Mouse (Mus musculus) E14TG2a.4 (cell line): Measurements from ENCODE around the gene Gm44503.

Experiments
- H3K27me3 ChIP-seq: 2 replicates; pipeline ENCODE4 v1.6.1; 2014; ENCODE audit warnings: low read length, control low read depth; ENCODE audit not compliant: insufficient read depth
- H3K36me3 ChIP-seq: 2 replicates; pipeline ENCODE4 v1.6.1; 2014; ENCODE audit warnings: low read length, control low read depth; ENCODE audit not compliant: insufficient read depth
- H3K4me1 ChIP-seq: replicated peaks from 2 replicates; pipeline ENCODE4 v1.6.1; 2014; ENCODE audit warnings: low read depth, low read length, control low read depth
- H3K4me3 ChIP-seq: replicated peaks from 2 replicates; pipeline ENCODE4 v1.5.1; 2014; ENCODE audit warnings: mild to moderate bottlenecking, low read length
- H3K9me3 ChIP-seq: 2 replicates; pipeline ENCODE4 v1.6.1; 2014; ENCODE audit warnings: low read length, control low read depth
- CTCF ChIP-seq: conservative IDR thresholded peaks from 2 replicates; pipeline ENCODE4 v1.5.1; 2014; ENCODE audit warnings: low read length
- NANOG ChIP-seq: IDR thresholded peaks from 2 replicates; pipeline ENCODE4 v1.6.1; 2014; ENCODE audit warnings: borderline replicate concordance, low read length, mixed read lengths
- POU5F1 ChIP-seq: IDR thresholded peaks from 2 replicates; pipeline ENCODE4 v1.6.1; 2014; ENCODE audit warnings: low read length, borderline replicate concordance

Gm44503 gene

GRCm38 (mm10) chr9:72961959-72962358, 3.3 kb downstream of the Gm44503 start:
- TF ChIP-seq POU5F1 (no peak), CTCF (no peak), NANOG (no peak)
- no peaks in the 10 kb centered on the region for H3K9me3 ChIP-seq
- H3K36me3 ChIP-seq: no peaks in the 10 kb centered on the region

GRCm38 (mm10) chr9:72968349-72969061, 9.9 kb downstream of the Gm44503 start:
- Histone ChIP-seq H3K4me1 (peaks cover 20% of the 10 kb centered on the region), H3K9me3 (peaks cover 5% of the 10 kb centered on the region; the same call in 1 of the 2 replicates), H3K27me3 (no peaks in the 10 kb centered on the region), H3K36me3 (no peaks in the 10 kb centered on the region), H3K4me3 (no peak overlapping the region)
- TF ChIP-seq CTCF (peak; percentile 55), POU5F1 (no peak), NANOG (no peak)

More at GRCm38 (mm10) chr9:72961959-72962358, 3.3 kb downstream of the Gm44503 start:
- Histone ChIP-seq H3K4me3 (peak overlapping the region; percentile 35), H3K4me1 (peaks cover 48% of the 10 kb centered on the region), H3K27me3 (no peaks in the 10 kb centered on the region)

- H3K4me1 ChIP-seq: peaks cover 23% of the 10 kb centered on the region
- no peaks in the 10 kb centered on the region for H3K27me3 ChIP-seq
- no peaks in the 10 kb centered on the region for H3K36me3 ChIP-seq
- TF ChIP-seq POU5F1: no peak
- no peak for TF ChIP-seq NANOG
- TF ChIP-seq CTCF: peak; percentile 43
- 0 out of 2 replicates have a peak overlapping the region, but pooled peaks have one; percentile 32 for H3K4me3 ChIP-seq
- H3K9me3 ChIP-seq: peaks cover 5% of the 10 kb centered on the region; the same call in 1 of the 2 replicates
These were observed 11.2 kb downstream of the Gm44503 start for GRCm38 (mm10) chr9:72969874-72970273.

- TF ChIP-seq POU5F1 (no peak), NANOG (no peak), CTCF (no peak)
- Histone ChIP-seq H3K4me3 (no peak overlapping the region), H3K27me3 (no peaks in the 10 kb centered on the region), H3K4me1 (peaks cover 23% of the 10 kb centered on the region), H3K36me3 (no peaks in the 10 kb centered on the region), H3K9me3 (peaks cover 8% of the 10 kb centered on the region; the same call in 1 of the 2 replicates)
These were observed 13.8 kb downstream of the Gm44503 start for GRCm38 (mm10) chr9:72972435-72972834.

- Histone ChIP-seq H3K4me3 (no peak overlapping the region), H3K9me3 (peaks cover 8% of the 10 kb centered on the region; the same call in 1 of the 2 replicates), H3K4me1 (peaks cover 23% of the 10 kb centered on the region), H3K27me3 (no peaks in the 10 kb centered on the region), H3K36me3 (no peaks in the 10 kb centered on the region)
- TF ChIP-seq POU5F1: no peak
- TF ChIP-seq NANOG: no peak
- peak; percentile 36 for TF ChIP-seq CTCF
These were observed 14.3 kb downstream of the Gm44503 start for GRCm38 (mm10) chr9:72972984-72973383.

- Histone ChIP-seq H3K36me3 (no peaks in the 10 kb centered on the region), H3K9me3 (peaks cover 8% of the 10 kb centered on the region; the same call in 1 of the 2 replicates), H3K27me3 (no peaks in the 10 kb centered on the region), H3K4me1 (peaks cover 13% of the 10 kb centered on the region), H3K4me3 (no peak overlapping the region)
- TF ChIP-seq CTCF (no peak), POU5F1 (no peak), NANOG (no peak)
These were observed 16.1 kb downstream of the Gm44503 start for GRCm38 (mm10) chr9:72974734-72975133.

- TF ChIP-seq CTCF (no peak), POU5F1 (no peak), NANOG (no peak)
- no peaks in the 10 kb centered on the region for H3K36me3 ChIP-seq
- H3K9me3 ChIP-seq: peaks cover 8% of the 10 kb centered on the region; the same call in 1 of the 2 replicates
These were observed 16.6 kb downstream of the Gm44503 start for GRCm38 (mm10) chr9:72975242-72975641.

GRCm38 (mm10) chr9:72983066-72983465, 24.4 kb downstream of the Gm44503 start:
- H3K27me3 ChIP-seq: no peaks in the 10 kb centered on the region
- no peak overlapping the region for H3K4me3 ChIP-seq

More at GRCm38 (mm10) chr9:72975242-72975641, 16.6 kb downstream of the Gm44503 start:
- no peak overlapping the region for H3K4me3 ChIP-seq
- H3K4me1 ChIP-seq: peaks cover 8% of the 10 kb centered on the region; the same call in 1 of the 2 replicates
- H3K27me3 ChIP-seq: no peaks in the 10 kb centered on the region

More at GRCm38 (mm10) chr9:72983066-72983465, 24.4 kb downstream of the Gm44503 start:
- H3K9me3 ChIP-seq: no peaks in the 10 kb centered on the region
- peaks cover 31% of the 10 kb centered on the region for H3K4me1 ChIP-seq
- TF ChIP-seq CTCF (no peak), NANOG (no peak), POU5F1 (no peak)
- H3K36me3 ChIP-seq: no peaks in the 10 kb centered on the region
